Mouse (Mus musculus): Measurements from ENCODE around the gene Il16.

- TF ChIP-seq POLR2A (IDR thresholded peaks at IDR 0.05; ENCODE audit: insufficient read length, low read depth), result no peak
- no peak for TF ChIP-seq CEBPB (IDR thresholded peaks at IDR 0.05; ENCODE audit: insufficient read depth, poor library complexity, severe bottlenecking)
These were observed 48.6 kb upstream of the Il16 start for GRCm38 (mm10) chr7:83794006-83794683.

All from myocyte (in vitro differentiated cells).